Mouse (Mus musculus) ES-E14 (cell line): ENCODE data around the gene Ntrk3. TPM values are rescaled to one million over a fixed set of nuclear protein-coding genes. Genes with fewer than 3 reads are reported as not detected.

Experiments
- DNase-seq: peaks from one replicate; pipeline ENCODE4 v3.0.0-alpha.2; 2013; ENCODE audit warnings: low read depth, low spot score
- H3K27ac ChIP-seq: 2 replicates; pipeline ENCODE4 v1.5.1; 2012; ENCODE audit warnings: low read depth, mild to moderate bottlenecking, low read length, moderate library complexity, mixed read lengths; ENCODE audit not compliant: poor library complexity, insufficient read depth, severe bottlenecking
- H3K36me3 ChIP-seq: 2 replicates; pipeline ENCODE4 v1.6.1; 2012; ENCODE audit warnings: mild to moderate bottlenecking, low read length, moderate library complexity, mixed read lengths; ENCODE audit not compliant: control insufficient read depth, poor library complexity, insufficient read depth, severe bottlenecking
- H3K4me1 ChIP-seq, 2 experiments: fragments of 150-350 bp in 1 of 2; sonication (generic) in 1 of 2; 2 replicates each; pipeline ENCODE4 v1.6.1; 2012; ENCODE audit warnings: low read length in 2 of 2, mild to moderate bottlenecking in 1 of 2, mixed read lengths in 1 of 2; ENCODE audit not compliant: control insufficient read depth in 2 of 2, insufficient read depth in 2 of 2, poor library complexity in 1 of 2
- H3K4me3 ChIP-seq, 2 experiments: fragments of 150-350 bp in 1 of 2; sonication (generic) in 1 of 2; 2 replicates each; pipeline ENCODE4 v1.5.1; 2012; ENCODE audit warnings: low read length in 2 of 2, low read depth in 1 of 2, mild to moderate bottlenecking in 1 of 2, mixed read lengths in 1 of 2; ENCODE audit not compliant: insufficient read depth in 1 of 2, poor library complexity in 1 of 2, severe bottlenecking in 1 of 2
- H3K9ac ChIP-seq: 2 replicates; pipeline ENCODE4 v1.6.1; 2012; ENCODE audit warnings: low read depth, mild to moderate bottlenecking, low read length, mixed read lengths; ENCODE audit not compliant: poor library complexity, insufficient read depth, severe bottlenecking
- H3K9me3 ChIP-seq: fragments of 150-350 bp; sonication (generic); 2 replicates; pipeline ENCODE4 v1.6.1; 2012; ENCODE audit warnings: low read depth, mild to moderate bottlenecking, low read length; ENCODE audit not compliant: control insufficient read depth, insufficient read depth
- CHD2 ChIP-seq: IDR thresholded peaks from 2 replicates; pipeline ENCODE4 v1.6.1; 2014; ENCODE audit warnings: mild to moderate bottlenecking, low read depth, low read length, inconsistent platforms
- HCFC1 ChIP-seq: IDR thresholded peaks from 2 replicates; pipeline ENCODE4 v1.6.1; 2012; ENCODE audit warnings: low read length, inconsistent platforms, borderline replicate concordance; ENCODE audit not compliant: insufficient read depth
- MAFK ChIP-seq: IDR thresholded peaks from 2 replicates; pipeline ENCODE4 v1.6.1; 2014; ENCODE audit warnings: mild to moderate bottlenecking, low read depth, low read length, inconsistent platforms; ENCODE audit not compliant: insufficient read depth
- ZC3H11A ChIP-seq: IDR thresholded peaks from 2 replicates; pipeline ENCODE4 v1.6.1; 2012; ENCODE audit warnings: low read depth, mild to moderate bottlenecking, inconsistent platforms, low read length, borderline replicate concordance
- ZNF384 ChIP-seq: IDR thresholded peaks from 2 replicates; pipeline ENCODE4 v1.6.1; 2012; ENCODE audit warnings: low read depth, low read length, inconsistent platforms
- in situ Hi-C, 2 experiments: fragments of 600-800 bp; cut with MboI; formaldehyde crosslinking; loops; one replicate each; pipeline ENCODE4 v1.15.1; 2025; ENCODE audit warnings: low sequenced_read_pairs in 2 of 2, inconsistent platforms in 1 of 2; ENCODE audit not compliant: unreplicated experiment in 2 of 2
- total RNA-seq: library from RNA; depleted of rRNA; stranded (reverse); fragments of 300-350 nt; gene quantifications from 2 replicates; pipeline ENCODE4 v1.2.3, GENCODE M21; 2012

Ntrk3 gene
- total RNA-seq, 1 experiment = 0.40 TPM

GRCm38 (mm10) chr7:78183396-78183795, 554.4 kb downstream of the Ntrk3 start:
- in situ Hi-C loops = no loop called here
- Histone ChIP-seq H3K27ac (no peak overlapping the region), H3K4me1 (no peaks in the 10 kb centered on the region), H3K4me3 (no peak overlapping the region), H3K9me3 (no peaks in the 10 kb centered on the region), H3K9ac (no peak overlapping the region), H3K36me3 (no peaks in the 10 kb centered on the region)
- DNase-seq = no peak
- TF ChIP-seq CHD2 = no peak

- in situ Hi-C loops = no loop called here
- Histone ChIP-seq H3K9me3 (no peaks in the 10 kb centered on the region), H3K27ac (no peak overlapping the region), H3K4me3 (no peak overlapping the region), H3K36me3 (no peaks in the 10 kb centered on the region), H3K4me1 (no peaks in the 10 kb centered on the region), H3K9ac (no peak overlapping the region)
- no peak for DNase-seq
- TF ChIP-seq ZC3H11A = no peak
- no peak for TF ChIP-seq CHD2
- TF ChIP-seq ZNF384 = no peak
- no peak for TF ChIP-seq HCFC1
- TF ChIP-seq MAFK = no peak
Measured at GRCm38 (mm10) chr7:78179996-78180665, 557.7 kb downstream of the Ntrk3 start.

DNA sequence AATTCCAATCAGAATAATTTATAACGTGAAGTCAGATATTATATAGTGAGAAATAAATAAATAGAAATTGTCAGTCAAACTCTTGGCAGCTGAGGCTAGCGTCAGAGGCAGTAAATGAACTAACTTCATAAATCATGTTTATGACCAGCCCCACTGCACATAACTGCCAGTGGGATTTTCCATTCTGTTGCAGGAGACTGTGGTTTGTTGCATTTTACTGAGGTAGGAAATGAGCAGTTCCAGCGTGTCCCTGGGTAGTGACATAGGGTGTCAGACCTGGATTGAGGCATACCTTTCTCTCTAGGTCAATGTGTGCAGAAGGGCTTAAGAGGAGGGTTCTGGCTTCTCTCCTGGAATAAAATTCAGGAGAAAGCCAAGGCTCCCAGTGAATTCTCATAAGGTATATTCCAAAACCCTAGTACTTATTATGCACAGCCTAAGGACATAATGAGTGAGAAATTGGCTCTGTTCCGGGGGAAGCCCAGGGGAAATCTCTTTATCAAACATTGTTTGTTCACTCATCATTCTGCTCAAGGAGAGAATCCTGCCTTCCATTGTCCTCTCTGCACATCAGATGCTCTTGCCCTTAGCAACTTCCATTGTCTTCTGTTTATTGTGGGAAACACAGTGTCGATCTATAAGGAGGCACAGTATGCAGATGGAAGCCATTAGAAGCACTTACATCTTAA, 565.4 kb downstream of the Ntrk3 start:
- in situ Hi-C loops = no loop called here
- Histone ChIP-seq H3K9me3 (no peaks in the 10 kb centered on the region), H3K4me1 (no peaks in the 10 kb centered on the region), H3K4me3 (no peak overlapping the region), H3K36me3 (no peaks in the 10 kb centered on the region), H3K9ac (no peak overlapping the region), H3K27ac (no peak overlapping the region)
- DNase-seq = no peak
- TF ChIP-seq ZNF384 (no peak), ZC3H11A (no peak), HCFC1 (no peak), MAFK (no peak), CHD2 (no peak)

- no peak for DNase-seq
- no peaks in the 10 kb centered on the region for H3K9me3 ChIP-seq
- no peaks in the 10 kb centered on the region for H3K4me1 ChIP-seq
- no peak overlapping the region for H3K27ac ChIP-seq
- TF ChIP-seq ZC3H11A = no peak
- TF ChIP-seq HCFC1 = no peak
- no peak for TF ChIP-seq CHD2
- no peak for TF ChIP-seq MAFK
- no peak overlapping the region for H3K4me3 ChIP-seq
- in situ Hi-C loops = no loop called here
- no peaks in the 10 kb centered on the region for H3K36me3 ChIP-seq
- no peak overlapping the region for H3K9ac ChIP-seq
Measured at GRCm38 (mm10) chr7:78165466-78165865, 572.3 kb downstream of the Ntrk3 start.

DNA sequence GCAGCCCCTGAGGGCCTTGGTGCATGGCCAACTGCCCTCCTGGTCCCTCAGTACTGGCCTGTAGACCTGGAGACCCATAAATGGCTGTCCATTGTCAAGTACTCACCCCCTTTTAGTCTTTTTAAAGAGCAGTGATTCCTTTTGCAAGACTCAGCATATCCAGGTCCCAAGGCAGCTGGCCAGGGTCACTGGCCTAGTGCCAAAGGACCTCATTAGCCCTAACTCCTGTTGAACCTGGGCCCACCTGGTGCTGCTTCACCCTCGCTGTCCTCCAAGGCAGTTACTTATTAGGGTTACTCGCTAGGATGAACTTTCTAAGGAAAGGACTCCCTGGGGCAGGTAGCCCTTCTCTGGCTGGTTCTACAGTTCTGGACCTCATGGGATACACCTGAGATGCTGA, 579.9 kb downstream of the Ntrk3 start:
- no peak overlapping the region for H3K9ac ChIP-seq
- no peaks in the 10 kb centered on the region for H3K9me3 ChIP-seq
- DNase-seq = no peak
- H3K36me3 ChIP-seq = no peaks in the 10 kb centered on the region
- no peak overlapping the region for H3K4me3 ChIP-seq
- TF ChIP-seq HCFC1 = no peak
- no peak for TF ChIP-seq MAFK
- no peak for TF ChIP-seq CHD2
- no peak for TF ChIP-seq ZC3H11A
- TF ChIP-seq ZNF384 = no peak
- in situ Hi-C loops = no loop called here
- H3K4me1 ChIP-seq = no peaks in the 10 kb centered on the region
- no peak overlapping the region for H3K27ac ChIP-seq
